Mouse (Mus musculus) CH12.LX (cell line): ENCODE data around the gene Tnfrsf22. TPM values are rescaled to one million over a fixed set of nuclear protein-coding genes. Genes with fewer than 3 reads are reported as not detected.

Experiments used
- DNase-seq: peaks from one replicate; pipeline ENCODE4 v3.0.0-alpha.2; 2013; ENCODE audit errors: extremely low read depth
- H3K27ac ChIP-seq: 2 replicates; pipeline ENCODE4 v1.5.1; 2012; ENCODE audit warnings: low read depth, mild to moderate bottlenecking, control low read depth, moderate library complexity; ENCODE audit not compliant: insufficient read depth
- H3K27me3 ChIP-seq: replicated peaks from 2 replicates; pipeline ENCODE3; 2012; ENCODE audit warnings: inconsistent platforms
- H3K36me3 ChIP-seq, 2 experiments: replicated peaks in 1 of 2; 2 replicates each; pipeline versions ENCODE3 to v1.6.1; 2012; ENCODE audit warnings: inconsistent platforms in 1 of 2, low read length in 1 of 2, mild to moderate bottlenecking in 1 of 2, mixed read lengths in 1 of 2, moderate library complexity in 1 of 2; ENCODE audit not compliant: control insufficient read depth in 1 of 2, insufficient read depth in 1 of 2
- H3K4me1 ChIP-seq, 2 experiments: 2 replicates each; pipeline ENCODE4 v1.6.1; 2012; ENCODE audit warnings: inconsistent platforms in 1 of 2, moderate library complexity in 1 of 2; ENCODE audit not compliant: insufficient read depth in 2 of 2, control insufficient read depth in 1 of 2
- H3K4me2 ChIP-seq: 2 replicates; pipeline ENCODE4 v1.6.1; 2012; ENCODE audit warnings: low read depth, mild to moderate bottlenecking, control low read depth; ENCODE audit not compliant: poor library complexity, insufficient read depth, severe bottlenecking
- H3K4me3 ChIP-seq, 3 experiments: fragments of 150-350 bp in 1 of 3; sonication (generic) in 1 of 3; replicated peaks in 1 of 3; 2 replicates each; pipeline versions ENCODE3 to v1.5.1; 2011 to 2012; ENCODE audit warnings: low read depth in 2 of 3, low read length in 2 of 3, mild to moderate bottlenecking in 2 of 3, moderate library complexity in 2 of 3, control low read depth in 1 of 3, improper control_type of control experiment in 1 of 3, inconsistent platforms in 1 of 3, mixed read lengths in 1 of 3; ENCODE audit not compliant: poor library complexity in 1 of 3
- H3K79me2 ChIP-seq: replicated peaks from 2 replicates; pipeline ENCODE4 v1.6.1; 2012; ENCODE audit warnings: mild to moderate bottlenecking, moderate library complexity; ENCODE audit not compliant: control insufficient read depth, poor library complexity, insufficient read depth, severe bottlenecking; ENCODE audit errors: extremely low read depth
- H3K9ac ChIP-seq: 2 replicates; pipeline ENCODE4 v1.6.1; 2012; ENCODE audit warnings: low read depth, mild to moderate bottlenecking, control low read depth, moderate library complexity; ENCODE audit not compliant: insufficient read depth
- H3K9me3 ChIP-seq: replicated peaks from 2 replicates; pipeline ENCODE3; 2012; ENCODE audit warnings: low read length, inconsistent platforms, mixed read lengths
- CHD2 ChIP-seq: IDR thresholded peaks from 2 replicates; pipeline ENCODE4 v1.6.1; 2011; ENCODE audit warnings: low read length, improper control_type of control experiment
- CTCF ChIP-seq, 2 experiments: IDR thresholded peaks in 1 of 2; conservative IDR thresholded peaks in 1 of 2; 2 replicates each; pipeline ENCODE4 v1.5.1; 2011 to 2012; ENCODE audit warnings: low read depth in 2 of 2, low read length in 2 of 2, improper control_type of control experiment in 1 of 2, inconsistent platforms in 1 of 2, mild to moderate bottlenecking in 1 of 2, moderate library complexity in 1 of 2
- ELF1 ChIP-seq: IDR thresholded peaks from 2 replicates; pipeline ENCODE4 v1.6.1; 2014; ENCODE audit warnings: low read depth, mild to moderate bottlenecking, inconsistent platforms, low read length, improper control_type of control experiment
- JUND ChIP-seq: conservative IDR thresholded peaks from 2 replicates; pipeline ENCODE4 v1.6.1; 2011; ENCODE audit warnings: low read depth, low read length, improper control_type of control experiment
- MAX ChIP-seq: IDR thresholded peaks from 2 replicates; pipeline ENCODE4 v1.6.1; 2011; ENCODE audit warnings: low read length, improper control_type of control experiment
- MEF2A ChIP-seq: IDR thresholded peaks from 2 replicates; pipeline ENCODE4 v1.6.1; 2014; ENCODE audit warnings: low read depth, mild to moderate bottlenecking, inconsistent platforms, low read length, improper control_type of control experiment, borderline replicate concordance
- MXI1 ChIP-seq: IDR thresholded peaks from 2 replicates; pipeline ENCODE4 v1.6.1; 2011; ENCODE audit warnings: mild to moderate bottlenecking, low read depth, low read length, improper control_type of control experiment
- MYC ChIP-seq: IDR thresholded peaks from 2 replicates; pipeline ENCODE4 v1.6.1; 2011; ENCODE audit warnings: low read depth, mild to moderate bottlenecking, improper control_type of control experiment, low read length
- NELFE ChIP-seq: IDR thresholded peaks from 2 replicates; pipeline ENCODE4 v1.6.1; 2011; ENCODE audit warnings: low read depth, low read length, improper control_type of control experiment
- NRF1 ChIP-seq: IDR thresholded peaks from 2 replicates; pipeline ENCODE4 v1.6.1; 2014; ENCODE audit warnings: low read depth, mild to moderate bottlenecking, inconsistent platforms, low read length, improper control_type of control experiment, moderate library complexity
- POLR2A ChIP-seq: IDR thresholded peaks from 2 replicates; pipeline ENCODE4 v1.6.1; 2011; ENCODE audit warnings: low read depth, mild to moderate bottlenecking, improper control_type of control experiment, low read length
- POLR2AphosphoS2 ChIP-seq: IDR thresholded peaks from 2 replicates; pipeline ENCODE4 v1.6.1; 2011; ENCODE audit warnings: low read depth, low read length, improper control_type of control experiment
- RAD21 ChIP-seq: IDR thresholded peaks from 2 replicates; pipeline ENCODE4 v1.6.1; 2011; ENCODE audit warnings: low read depth, mild to moderate bottlenecking, low read length, improper control_type of control experiment, moderate library complexity
- RCOR1 ChIP-seq: conservative IDR thresholded peaks from 2 replicates; pipeline ENCODE4 v1.6.1; 2012; ENCODE audit warnings: low read depth, mild to moderate bottlenecking, inconsistent platforms, low read length, improper control_type of control experiment
- SIN3A ChIP-seq: IDR thresholded peaks from 2 replicates; pipeline ENCODE4 v1.6.1; 2012; ENCODE audit warnings: low read length, improper control_type of control experiment, inconsistent platforms
- SMC3 ChIP-seq: IDR thresholded peaks from 2 replicates; pipeline ENCODE4 v1.6.1; 2011; ENCODE audit warnings: low read depth, low read length, improper control_type of control experiment
- TCF12 ChIP-seq: IDR thresholded peaks from 2 replicates; pipeline ENCODE4 v1.6.1; 2014; ENCODE audit warnings: low read depth, mild to moderate bottlenecking, inconsistent platforms, low read length, improper control_type of control experiment
- ZC3H11A ChIP-seq: IDR thresholded peaks from 2 replicates; pipeline ENCODE4 v1.6.1; 2012; ENCODE audit warnings: low read depth, mild to moderate bottlenecking, inconsistent platforms, low read length, improper control_type of control experiment
- ZMIZ1 ChIP-seq: IDR thresholded peaks from 2 replicates; pipeline ENCODE4 v1.6.1; 2012; ENCODE audit warnings: low read depth, mild to moderate bottlenecking, inconsistent platforms, low read length, improper control_type of control experiment
- dilution Hi-C: fragments of 300-500 bp; cut with MboI; formaldehyde crosslinking; loops from 2 replicates; pipeline ENCODE4 v1.14.3; 2020; ENCODE audit warnings: low sequenced_read_pairs; ENCODE audit not compliant: extremely low pct_unique_long_range_greater_than_20kb, extremely low pct_ligation_motif_present
- in situ Hi-C: fragments of 300-500 bp; cut with MboI; formaldehyde crosslinking; loops from 3 replicates; pipeline ENCODE4 v1.14.3; 2019; ENCODE audit warnings: low sequenced_read_pairs, low pct_ligation_motif_present, low pct_unique_long_range_greater_than_20kb, mixed read lengths
- polyA plus RNA-seq: library from polyadenylated mRNA; unstranded; fragments of >175 nt; gene quantifications from 2 replicates; pipeline ENCODE4 v1.2.1, GENCODE M21; 2012; ENCODE audit warnings: low read depth; ENCODE audit not compliant: insufficient read length
- total RNA-seq, 2 experiments: library from RNA; depleted of rRNA; stranded (reverse); fragments of 300-350 nt in 1 of 2; fragments of >200 nt in 1 of 2; gene quantifications; 2 replicates each; pipeline ENCODE4 v1.2.3; 2012 to 2014

Gene Tnfrsf22
- total RNA-seq (2012; rRNA removed) (3.8 and 3.9 TPM in 2 replicates), total RNA-seq (2014; rRNA removed) (1.7 and 5.2 TPM in 2 replicates), polyA plus RNA-seq (7.6 and 8.7 TPM in 2 replicates)

GRCm38 (mm10) chr7:143649034-143649768, at the start of gene Tnfrsf22:
Gene Tnfrsf22 (minus strand): TSS chr7:143649661.
- peaks cover 2 to 4% of the 10 kb centered on the region in 2 experiments; a peak in 1 of 4 replicates for H3K4me1 ChIP-seq
- peaks cover 0 to 4% of the 10 kb centered on the region in 2 experiments for H3K36me3 ChIP-seq
- H3K4me3 ChIP-seq: peak within 1 kb of the TSS; percentile 61 to 77 (median 66)
- dilution Hi-C loops: no loop called here
- DNase-seq: peak; percentile 88
- H3K4me2 ChIP-seq: peak within 1 kb of the TSS; percentile 55
- TF ChIP-seq MXI1 (peak; percentile 86), ELF1 (peak; percentile 29; the same call in 1 of the 2 replicates), MYC (peak; percentile 77; the same call in 1 of the 2 replicates), POLR2AphosphoS2 (no peak), CHD2 (no peak), JUND (no peak), MEF2A (0 out of 2 replicates have a peak, but pooled peaks have one; percentile 39), NRF1 (peak; percentile 41; the same call in 1 of the 2 replicates), NELFE (peak; percentile 66), POLR2A (peak; percentile 74), SIN3A (peak; percentile 74; the same call in 1 of the 2 replicates), ZMIZ1 (peak; percentile 51), CTCF (conservative IDR thresholded peaks at IDR 0.05 in 1 of 2, IDR thresholded peaks at IDR 0.05 in 1 of 2; ENCODE audit: low read depth in 2 of 2, low read length in 2 of 2) (no peak), MAX (peak; percentile 80), RCOR1 (no peak), TCF12 (0 out of 2 replicates have a peak, but pooled peaks have one; percentile 30)
- no peak within 1 kb of the TSS for H3K27ac ChIP-seq
- in situ Hi-C loops: no loop called here
- peaks cover 6% of the 10 kb centered on the region for H3K27me3 ChIP-seq
- H3K79me2 ChIP-seq: no peaks in the 10 kb centered on the region
- peaks cover 7% of the 10 kb centered on the region for H3K9me3 ChIP-seq
- peak within 1 kb of the TSS; percentile 20 for H3K9ac ChIP-seq

DNA sequence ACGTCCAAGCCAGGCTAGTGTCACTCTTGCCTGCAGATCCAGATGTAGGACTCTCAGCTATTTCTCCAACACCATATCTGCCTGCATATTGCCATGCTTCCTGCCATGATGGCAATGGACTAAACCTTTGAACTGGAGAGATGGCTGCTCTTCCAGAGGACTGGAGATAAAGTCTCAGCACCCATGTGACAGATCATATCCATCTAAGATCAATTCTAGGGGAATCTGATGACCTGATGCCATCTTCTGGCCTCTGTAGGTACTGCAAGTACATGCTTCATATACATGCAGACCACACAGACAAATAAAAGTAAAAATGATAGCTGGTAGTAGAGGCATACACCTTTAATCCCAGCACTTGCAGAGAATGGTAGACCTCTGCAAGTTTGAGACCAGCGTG, 46.7 kb upstream of the Tnfrsf22 start:
- dilution Hi-C loops (no loop called here), in situ Hi-C loops (no loop called here)
- Histone ChIP-seq H3K9me3 (peaks cover 2% of the 10 kb centered on the region), H3K4me2 (no peak overlapping the region), H3K4me1 (no peaks in the 10 kb centered on the region), H3K4me3 (no peak overlapping the region), H3K79me2 (no peaks in the 10 kb centered on the region), H3K36me3 (peaks cover 0 to 36% of the 10 kb centered on the region in 2 experiments), H3K9ac (no peak overlapping the region), H3K27ac (no peak overlapping the region), H3K27me3 (peaks cover 7% of the 10 kb centered on the region)
- TF ChIP-seq ZC3H11A: peak; percentile 42; the same call in 1 of the 2 replicates
- TF ChIP-seq ELF1: no peak
- peak; percentile 84 for TF ChIP-seq SMC3
- TF ChIP-seq RAD21: peak; percentile 86
- TF ChIP-seq MYC: no peak
- TF ChIP-seq CTCF (conservative IDR thresholded peaks at IDR 0.05 in 1 of 2, IDR thresholded peaks at IDR 0.05 in 1 of 2; ENCODE audit: low read depth in 2 of 2, low read length in 2 of 2): peak; percentile 33 to 83; a peak in 3 of 4 replicates
- TF ChIP-seq NELFE: no peak
- DNase-seq: peak; percentile 55
